In the genomic region with DNA sequence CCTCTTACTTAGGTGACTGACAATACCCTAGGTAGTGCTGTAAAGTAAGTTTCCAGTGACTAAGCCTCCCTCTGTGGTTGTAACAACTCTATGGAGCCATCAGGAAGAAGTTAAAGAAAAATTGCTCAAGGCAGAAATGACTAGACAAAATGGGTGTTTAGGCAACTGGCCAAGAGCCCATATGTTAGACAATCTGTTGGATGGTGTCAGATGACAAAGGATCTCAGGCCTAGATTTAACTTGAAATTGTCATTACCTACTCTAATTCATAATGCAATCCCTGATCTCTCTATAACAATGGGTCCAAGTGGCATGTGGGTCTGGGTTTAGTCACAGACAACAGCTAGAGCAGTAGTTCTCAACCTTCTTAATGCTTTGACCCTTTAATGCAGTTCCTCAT, we compare ENCODE assay signal across 14 mouse cellular contexts.
DNase-seq lines count a peak whose midpoint lies in the region; ATAC-seq and TF ChIP-seq lines count a peak whose summit lies in the region.
"Had no signal": no experiment of that assay in that cellular context is flagged by ENCODE, and none has a peak within 500 bp of the region (broad histone marks: within the 10 kb centered on the region; RNA-seq: fewer than 3 reads in every experiment).

No protein-coding gene starts in this region.

- H3K4me3 ChIP-seq in hindbrain, postnatal 0 days (ENCODE audit: low read length), result no peak overlapping the region
- H3K4me3 ChIP-seq in hindbrain, embryonic 16.5 days (ENCODE audit: low read length), result no peak overlapping the region
- no peak overlapping the region for H3K4me3 ChIP-seq in stomach, postnatal 0 days (ENCODE audit: low read depth, low read length)
- H3K4me3 ChIP-seq: limb, embryonic 13.5 days; midbrain, embryonic 10.5 days had no signal

- TF ChIP-seq EP300 in stomach, postnatal 0 days (optimal IDR thresholded peaks at IDR 0.05), result no peak

- no peaks in the 10 kb centered on the region for H3K36me3 ChIP-seq in hindbrain, postnatal 0 days (ENCODE audit: insufficient read depth, low read length)
- H3K36me3 ChIP-seq in hindbrain, embryonic 16.5 days (ENCODE audit: control insufficient read depth, insufficient read depth, low read length), result no peaks in the 10 kb centered on the region
- H3K36me3 ChIP-seq in stomach, postnatal 0 days (ENCODE audit: control insufficient read depth, insufficient read depth, low read length), result no peaks in the 10 kb centered on the region
- H3K36me3 ChIP-seq: limb, embryonic 13.5 days; midbrain, embryonic 10.5 days had no signal

- no peak for ATAC-seq in hindbrain, postnatal 0 days
- ATAC-seq in hindbrain, embryonic 16.5 days, result no peak
- no peak for ATAC-seq in stomach, postnatal 0 days (ENCODE audit: low FRiP score, low TSS enrichment)

- no peak overlapping the region for H3K9ac ChIP-seq in hindbrain, postnatal 0 days (replicated peaks; ENCODE audit: low read length)
- H3K9ac ChIP-seq in hindbrain, embryonic 16.5 days (ENCODE audit: low read depth, low read length), result no peak overlapping the region
- H3K9ac ChIP-seq in stomach, postnatal 0 days (ENCODE audit: low read length), result no peak overlapping the region
- H3K9ac ChIP-seq: limb, embryonic 13.5 days had no signal

- no peak overlapping the region for H3K4me2 ChIP-seq in hindbrain, postnatal 0 days (ENCODE audit: low read depth, low read length)
- no peak overlapping the region for H3K4me2 ChIP-seq in hindbrain, embryonic 16.5 days (ENCODE audit: low read length)
- H3K4me2 ChIP-seq in stomach, postnatal 0 days (replicated peaks; ENCODE audit: low read depth), result no peak overlapping the region
- H3K4me2 ChIP-seq: limb, embryonic 13.5 days had no signal

- DNase-seq in hindbrain, postnatal 0 days (ENCODE audit: low spot score), result peak; percentile 36
- peak; percentile 96 for DNase-seq in 3T3-L1 (ENCODE audit: low read depth, low spot score)
- DNase-seq in brain, adult 2 months (ENCODE audit: low read depth, low spot score), result peak; percentile 60
- DNase-seq in layer of hippocampus, adult 11-12 months (ENCODE audit: low spot score), result peak; percentile 18
- DNase-seq in adrenal gland, postnatal 25 days, result no peak
- no peak for DNase-seq in stomach, postnatal 0 days (ENCODE audit: low spot score)
- DNase-seq in testis, postnatal 10 days (ENCODE audit: low spot score), result no peak
- DNase-seq: embryo, embryonic 11 days; heart, postnatal 14 days; kidney, postnatal 14 days; lung, adult 2 months had no signal

- no peaks in the 10 kb centered on the region for H3K9me3 ChIP-seq in hindbrain, postnatal 0 days (ENCODE audit: low read length)
- H3K9me3 ChIP-seq in hindbrain, embryonic 16.5 days (ENCODE audit: control insufficient read depth, low read length), result no peaks in the 10 kb centered on the region
- no peaks in the 10 kb centered on the region for H3K9me3 ChIP-seq in stomach, postnatal 0 days (ENCODE audit: control insufficient read depth, low read length)
- H3K9me3 ChIP-seq: limb, embryonic 13.5 days; midbrain, embryonic 10.5 days had no signal

- TF ChIP-seq CTCF in hindbrain, postnatal 0 days (IDR thresholded peaks at IDR 0.05; ENCODE audit: low read depth), result no peak
- TF ChIP-seq CTCF in stomach, postnatal 0 days (IDR thresholded peaks at IDR 0.05; ENCODE audit: low read depth), result no peak

- H3K27ac ChIP-seq in hindbrain, postnatal 0 days, result no peak overlapping the region
- H3K27ac ChIP-seq in hindbrain, embryonic 16.5 days (ENCODE audit: low read depth, low read length), result no peak overlapping the region
- no peak overlapping the region for H3K27ac ChIP-seq in stomach, postnatal 0 days (replicated peaks)
- H3K27ac ChIP-seq: limb, embryonic 13.5 days; midbrain, embryonic 10.5 days had no signal

- H3K27me3 ChIP-seq in hindbrain, postnatal 0 days (ENCODE audit: insufficient read depth, low read length), result no peaks in the 10 kb centered on the region
- no peaks in the 10 kb centered on the region for H3K27me3 ChIP-seq in hindbrain, embryonic 16.5 days (replicated peaks; ENCODE audit: control insufficient read depth, insufficient read depth, low read length)
- H3K27me3 ChIP-seq in stomach, postnatal 0 days (ENCODE audit: control insufficient read depth, insufficient read depth, low read length), result no peaks in the 10 kb centered on the region
- H3K27me3 ChIP-seq: limb, embryonic 13.5 days had no signal

- no peaks in the 10 kb centered on the region for H3K4me1 ChIP-seq in hindbrain, postnatal 0 days (ENCODE audit: insufficient read depth, low read length)
- no peaks in the 10 kb centered on the region for H3K4me1 ChIP-seq in hindbrain, embryonic 16.5 days (ENCODE audit: control insufficient read depth, insufficient read depth, low read depth, low read length)
- H3K4me1 ChIP-seq in stomach, postnatal 0 days (replicated peaks; ENCODE audit: control insufficient read depth, insufficient read depth), result no peaks in the 10 kb centered on the region
- H3K4me1 ChIP-seq: limb, embryonic 13.5 days; midbrain, embryonic 10.5 days had no signal

Comparison
In these comparisons a context has a peak if more than half of its experiments do, and no peak if none do; other contexts are left out.
1. DNase-seq: peak in hindbrain, postnatal 0 days (single experiment), 3T3-L1 (single experiment), brain, adult 2 months (single experiment) and layer of hippocampus, adult 11-12 months (single experiment); none in adrenal gland, postnatal 25 days (single experiment), stomach, postnatal 0 days (single experiment) and testis, postnatal 10 days (single experiment).